Mouse (Mus musculus): ENCODE measurements around the gene Lmcd1. TPM values are rescaled to one million over a fixed set of nuclear protein-coding genes. Genes with fewer than 3 reads are reported as not detected.

The Lmcd1 gene
- polyA plus RNA-seq, 1 experiment from 2014 or later: 13.4 TPM

DNA sequence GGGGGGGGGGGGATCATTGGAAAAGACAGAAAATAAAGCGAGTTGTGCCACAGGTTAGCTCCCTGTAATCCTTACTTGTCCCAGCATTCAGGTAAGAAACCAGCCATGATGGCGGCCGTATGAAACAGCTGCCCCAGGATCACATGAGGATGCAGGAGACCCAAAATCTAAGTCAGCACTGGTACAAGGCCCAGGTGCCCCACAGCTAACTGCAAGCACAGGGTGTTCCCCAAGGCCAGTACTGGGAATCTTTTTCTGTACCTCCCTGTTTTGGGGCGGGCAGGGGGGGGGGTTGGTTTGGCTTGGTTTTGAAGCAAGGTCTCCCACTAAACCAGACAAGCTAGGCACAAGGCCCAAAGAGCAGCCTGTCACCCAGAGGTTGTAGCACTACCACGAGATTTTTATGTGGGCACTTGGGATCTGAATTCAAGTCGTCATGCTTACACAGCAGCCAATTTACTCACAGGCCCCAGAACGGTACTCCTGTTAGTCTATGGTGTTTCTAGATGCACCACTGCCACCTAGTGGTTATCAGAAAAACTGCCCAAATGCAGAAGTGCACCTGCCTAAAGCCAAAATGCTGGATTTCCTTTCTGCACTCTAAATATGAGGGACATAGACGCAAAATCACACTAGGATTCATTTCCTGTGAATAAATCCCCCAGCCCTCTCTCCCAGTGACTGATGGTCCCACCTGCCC, 100.5 kb downstream of the Lmcd1 start:
- Histone ChIP-seq H3K4me2 (replicated peaks) (no peak overlapping the region), H3K4me1 (replicated peaks) (no peaks in the 10 kb centered on the region), H3K4me3 (replicated peaks) (no peak overlapping the region), H3K36me3 (no peaks in the 10 kb centered on the region), H3K27ac (no peak overlapping the region), H3K9me3 (no peaks in the 10 kb centered on the region), H3K9ac (no peak overlapping the region), H3K27me3 (replicated peaks) (no peaks in the 10 kb centered on the region; the same call in 1 of the 2 replicates)
- WGBS: 42% methylated on average over 8 of the region's 8 CpGs
- ATAC-seq: peak; percentile 65

DNA sequence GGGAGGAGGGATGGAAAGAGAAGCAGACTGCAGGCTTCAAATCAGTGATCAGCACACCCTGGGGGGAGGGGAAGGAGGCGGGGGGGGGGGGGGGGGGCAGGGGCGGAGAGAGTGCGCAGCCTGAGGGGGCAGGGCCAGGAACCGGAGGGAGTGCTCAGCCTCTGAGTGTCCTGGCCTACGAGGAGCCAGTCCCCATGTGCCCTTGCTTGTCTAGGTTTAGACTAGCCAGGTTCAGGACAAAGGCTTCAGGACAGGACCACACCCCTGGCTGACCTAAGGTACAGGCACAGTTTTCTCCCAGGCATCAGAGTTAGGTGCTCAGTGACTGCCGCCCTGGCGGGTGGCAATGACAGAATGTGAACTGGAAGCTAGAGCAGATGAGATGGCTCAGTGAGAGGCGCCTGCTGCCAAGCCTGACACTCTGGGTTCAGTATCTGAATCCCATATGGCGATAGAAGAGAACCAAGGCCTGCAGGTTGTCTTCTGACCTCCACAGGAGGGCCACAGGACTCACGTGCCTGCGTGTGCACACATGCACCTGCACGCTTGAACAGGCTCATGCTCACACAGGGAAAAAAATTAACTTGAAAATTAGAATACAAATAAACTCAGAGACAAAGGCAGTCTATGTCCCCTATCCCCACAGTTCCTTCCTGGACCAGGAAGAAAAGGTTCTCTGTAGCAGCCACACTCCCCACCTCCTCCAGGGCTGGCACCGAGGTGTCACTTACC, 102.3 kb downstream of the Lmcd1 start:
- no peaks in the 10 kb centered on the region; the same call in 1 of the 2 replicates for H3K27me3 ChIP-seq (replicated peaks)
- H3K9ac ChIP-seq: no peak overlapping the region
- WGBS: 63% methylated on average over 11 of the region's 13 CpGs
- H3K4me3 ChIP-seq (replicated peaks): no peak overlapping the region
- no peak for ATAC-seq
- no peaks in the 10 kb centered on the region for H3K4me1 ChIP-seq (replicated peaks)
- no peaks in the 10 kb centered on the region for H3K9me3 ChIP-seq
- H3K4me2 ChIP-seq (replicated peaks): no peak overlapping the region
- no peaks in the 10 kb centered on the region for H3K36me3 ChIP-seq
- H3K27ac ChIP-seq: no peak overlapping the region

DNA sequence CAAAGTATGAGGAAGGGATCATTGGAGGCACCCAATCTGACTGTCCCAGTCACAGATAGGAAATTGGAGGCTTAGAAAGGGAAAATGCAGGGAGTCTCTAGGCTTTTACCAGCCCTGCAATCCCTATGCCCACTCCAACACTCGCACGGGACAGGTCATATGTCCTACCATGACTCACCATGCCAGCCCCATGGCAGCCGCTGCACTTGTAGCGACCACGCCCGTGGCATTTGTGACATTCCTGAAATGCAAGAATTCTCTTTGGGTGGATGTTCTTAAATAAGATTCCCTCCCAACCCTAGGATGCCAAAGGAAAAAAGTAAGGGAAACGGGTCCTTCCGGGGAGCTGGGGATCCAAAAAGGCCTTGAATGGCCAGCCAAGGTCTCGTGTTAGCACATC, 105.5 kb downstream of the Lmcd1 start:
- H3K4me1 ChIP-seq (replicated peaks): no peaks in the 10 kb centered on the region
- no peak overlapping the region for H3K9ac ChIP-seq
- no peak overlapping the region for H3K4me3 ChIP-seq (replicated peaks)
- H3K27me3 ChIP-seq (replicated peaks): no peaks in the 10 kb centered on the region; the same call in 1 of the 2 replicates
- WGBS: 87% methylated on average over 9 of the region's 9 CpGs
- no peaks in the 10 kb centered on the region for H3K36me3 ChIP-seq
- H3K9me3 ChIP-seq: no peaks in the 10 kb centered on the region
- no peak overlapping the region for H3K27ac ChIP-seq
- no peak overlapping the region for H3K4me2 ChIP-seq (replicated peaks)
- ATAC-seq: no peak

Other genes starting within 250 kb of the Lmcd1 start
- 2.3 and 3.3 TPM in 2 replicates for gene Ssu2, start 114.3 kb downstream of the Lmcd1 start, polyA plus RNA-seq (2015; fragmentation: Nextera tagmentation; extraction: Ambion mirVana)
- gene Cav3, start 185.7 kb downstream of the Lmcd1 start, polyA plus RNA-seq (2015; fragmentation: Nextera tagmentation; extraction: Ambion mirVana): 1.1 and 1.4 TPM in 2 replicates
- 0.20 and 0.33 TPM in 2 replicates for gene Oxtr, start 216.2 kb downstream of the Lmcd1 start, polyA plus RNA-seq (2015; fragmentation: Nextera tagmentation; extraction: Ambion mirVana)

All from intestine, embryonic 15.5 days (tissue).